10 mouse cellular contexts compared by ENCODE assay signal in the genomic region with DNA sequence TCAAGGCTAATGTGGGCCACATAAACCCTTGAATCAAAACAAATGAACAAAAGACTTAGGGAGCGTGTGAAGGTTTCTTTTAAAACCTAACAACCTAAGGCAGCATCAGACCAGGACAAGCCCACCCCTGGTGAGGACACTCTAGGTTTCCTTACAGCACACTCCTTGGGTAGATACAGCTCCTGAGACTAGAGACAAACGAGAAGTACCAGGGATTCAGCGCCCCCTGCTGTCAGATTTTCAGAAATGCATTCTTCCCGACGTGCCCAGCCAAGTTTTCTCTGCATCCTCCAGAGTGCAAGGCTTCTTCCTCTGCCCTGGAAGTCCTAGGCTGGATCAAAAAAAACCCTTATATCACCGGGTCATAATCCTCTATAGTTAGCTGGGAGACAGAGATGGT. TPM values are rescaled to one million over a fixed set of nuclear protein-coding genes. Genes with fewer than 3 reads are reported as not detected.
DNase-seq lines count a peak whose midpoint lies in the region; ATAC-seq lines count a peak whose summit lies in the region.
"Had no signal": no experiment of that assay in that cellular context is flagged by ENCODE, and none has a peak within 500 bp of the region (broad histone marks: within the 10 kb centered on the region; RNA-seq: fewer than 3 reads in every experiment).

No protein-coding gene starts in this region.

- peak; percentile 66 for ATAC-seq in erythroid progenitor cell, adult 5-6 weeks (replicated peaks; ENCODE audit: low FRiP score, poor library complexity, severe bottlenecking)

- peak; percentile 35 to 79 for DNase-seq in heart, adult 18-20 months
- DNase-seq in heart, adult 11 months, result no peak
- DNase-seq in CD4-positive helper T cell, adult 2 months (ENCODE audit: low read depth, low spot score), result peak; percentile 49
- DNase-seq in adrenal gland, postnatal 36 days, result peak; percentile 61 to 67
- peak; percentile 28 to 79 for DNase-seq in kidney, postnatal 36 days
- peak; percentile 60 for DNase-seq in lung, postnatal 10 days
- peak; percentile 13 for DNase-seq in skeletal muscle tissue, adult 2 months (ENCODE audit: low read depth, low spot score)

RNA-seq across cellular contexts. Expression of a gene that starts 13.0 kb away (rescaled TPM):
- not detected for total RNA-seq in heart, adult 18-20 months (2021)
- total RNA-seq in adrenal gland, postnatal 36 days (2021), result not detected
- total RNA-seq in erythroid progenitor cell, adult 5-6 weeks (2015; ENCODE audit: low replicate concordance), result not detected in 2 replicates
- total RNA-seq in erythroid progenitor cell, adult 5-6 weeks (2017; ENCODE audit: low replicate concordance), result not detected in 2 replicates
- total RNA-seq: adrenal gland, postnatal 4 days; layer of hippocampus, adult 18-20 months had no signal
